Mouse (Mus musculus) stomach, postnatal 0 days (tissue): Measurements from ENCODE around the gene Galnt10. TPM values are rescaled to one million over a fixed set of nuclear protein-coding genes. Genes with fewer than 3 reads are reported as not detected.

ENCODE experiments used
- ATAC-seq: fragments of 200-750 bp; cut with Nextera tagmentation; 2 replicates; pipeline ENCODE4 v1.8.0; 2017; ENCODE audit not compliant: low FRiP score, low TSS enrichment
- DNase-seq: peaks from one replicate; pipeline ENCODE4 v3.0.0-alpha.2; 2016; ENCODE audit warnings: low spot score
- H3K27ac ChIP-seq: fragments of 300-500 bp; sonication (generic); replicated peaks from 2 replicates; pipeline ENCODE4 v1.5.1; 2014; ENCODE audit warnings: mild to moderate bottlenecking, control low read depth
- H3K27me3 ChIP-seq: fragments of 300-500 bp; sonication (generic); 2 replicates; pipeline ENCODE4 v1.6.1; 2014; ENCODE audit warnings: low read length; ENCODE audit not compliant: control insufficient read depth, insufficient read depth
- H3K36me3 ChIP-seq: fragments of 300-500 bp; sonication (generic); 2 replicates; pipeline ENCODE4 v1.6.1; 2014; ENCODE audit warnings: low read length, mixed read lengths; ENCODE audit not compliant: control insufficient read depth, insufficient read depth
- H3K4me1 ChIP-seq: fragments of 300-500 bp; sonication (generic); replicated peaks from 2 replicates; pipeline ENCODE4 v1.6.1; 2014; ENCODE audit warnings: antibody characterized with exemption; ENCODE audit not compliant: control insufficient read depth, insufficient read depth
- H3K4me2 ChIP-seq: fragments of 300-500 bp; sonication (generic); replicated peaks from 2 replicates; pipeline ENCODE4 v1.6.1; 2014; ENCODE audit warnings: low read depth, mild to moderate bottlenecking, control low read depth, moderate library complexity
- H3K4me3 ChIP-seq: fragments of 300-500 bp; sonication (generic); 2 replicates; pipeline ENCODE4 v1.5.1; 2014; ENCODE audit warnings: low read depth, low read length, control low read depth
- H3K9ac ChIP-seq: fragments of 300-500 bp; sonication (generic); 2 replicates; pipeline ENCODE4 v1.6.1; 2014; ENCODE audit warnings: mild to moderate bottlenecking, low read length, control low read depth, mixed read lengths
- H3K9me3 ChIP-seq: fragments of 300-500 bp; sonication (generic); 2 replicates; pipeline ENCODE4 v1.6.1; 2016; ENCODE audit warnings: low read length; ENCODE audit not compliant: control insufficient read depth
- CTCF ChIP-seq: IDR thresholded peaks from 2 replicates; pipeline ENCODE4 v1.5.1; 2016; ENCODE audit warnings: antibody characterized with exemption, low read depth, mild to moderate bottlenecking, moderate library complexity
- EP300 ChIP-seq: optimal IDR thresholded peaks from 2 replicates; pipeline ENCODE3; 2016; ENCODE audit warnings: antibody characterized with exemption
- WGBS: fragments of 180-500 bp; shearing (Covaris S2); extraction: QIAGEN DNeasy Blood & Tissue Kit; methylation state at CpG from one replicate; pipeline ENCODE4 v1.1.7; 2014; 5-methylcytosine and 5-hydroxymethylcytosine counted together
- polyA plus RNA-seq: library from polyadenylated mRNA; unstranded; fragments of >200 nt; fragmentation: Nextera tagmentation; extraction: Ambion mirVana; gene quantifications from 2 replicates; pipeline ENCODE4 v1.2.1, GENCODE M21; 2015

Gene Galnt10
- polyA plus RNA-seq, 1 experiment from 2014 or later = 8.8 TPM

GRCm38 (mm10) chr11:57653796-57654195 is 8.6 kb downstream of the Galnt10 start:
- no peaks in the 10 kb centered on the region for H3K27me3 ChIP-seq
- DNase-seq = no peak
- no peaks in the 10 kb centered on the region for H3K36me3 ChIP-seq
- no peaks in the 10 kb centered on the region for H3K9me3 ChIP-seq
- TF ChIP-seq CTCF (no peak), EP300 (no peak)
- H3K4me1 ChIP-seq = 0 out of 2 replicates have a peak, but pooled peaks cover 3% of the 10 kb centered on the region
- no peak; the same call in 1 of the 2 replicates for ATAC-seq
- no peak overlapping the region for H3K4me2 ChIP-seq
- WGBS = 86% methylated on average over 5 of the region's 5 CpGs
- no peak overlapping the region for H3K4me3 ChIP-seq
- H3K9ac ChIP-seq = no peak overlapping the region
- H3K27ac ChIP-seq = no peak overlapping the region

GRCm38 (mm10) chr11:57654386-57654785 is 9.1 kb downstream of the Galnt10 start:
- no peak overlapping the region for H3K27ac ChIP-seq
- no peak for DNase-seq
- H3K27me3 ChIP-seq = no peaks in the 10 kb centered on the region
- ATAC-seq = no peak
- H3K9me3 ChIP-seq = no peaks in the 10 kb centered on the region
- TF ChIP-seq EP300 = no peak
- no peak for TF ChIP-seq CTCF
- H3K4me1 ChIP-seq = 0 out of 2 replicates have a peak, but pooled peaks cover 3% of the 10 kb centered on the region
- H3K9ac ChIP-seq = no peak overlapping the region
- no peak overlapping the region for H3K4me3 ChIP-seq
- no peak overlapping the region for H3K4me2 ChIP-seq
- WGBS = 64% methylated on average over 4 of the region's 4 CpGs
- H3K36me3 ChIP-seq = no peaks in the 10 kb centered on the region

GRCm38 (mm10) chr11:57654977-57655397 is 9.7 kb downstream of the Galnt10 start:
- Histone ChIP-seq H3K9me3 (no peaks in the 10 kb centered on the region), H3K27me3 (no peaks in the 10 kb centered on the region), H3K4me1 (0 out of 2 replicates have a peak, but pooled peaks cover 3% of the 10 kb centered on the region), H3K27ac (no peak overlapping the region), H3K4me3 (no peak overlapping the region), H3K4me2 (no peak overlapping the region), H3K36me3 (no peaks in the 10 kb centered on the region), H3K9ac (no peak overlapping the region)
- TF ChIP-seq CTCF (no peak), EP300 (no peak)
- ATAC-seq = no peak
- DNase-seq = peak; percentile 33
- 48% methylated on average over 5 of the region's 5 CpGs for WGBS

GRCm38 (mm10) chr11:57655669-57656325 is 10.6 kb downstream of the Galnt10 start:
- Histone ChIP-seq H3K9ac (no peak overlapping the region), H3K4me2 (no peak overlapping the region), H3K27me3 (no peaks in the 10 kb centered on the region), H3K4me3 (no peak overlapping the region), H3K36me3 (no peaks in the 10 kb centered on the region), H3K4me1 (0 out of 2 replicates have a peak, but pooled peaks cover 3% of the 10 kb centered on the region), H3K9me3 (no peaks in the 10 kb centered on the region), H3K27ac (no peak overlapping the region)
- DNase-seq (no peak), ATAC-seq (no peak)
- 57% methylated on average over 10 of the region's 10 CpGs for WGBS
- TF ChIP-seq CTCF = no peak
- TF ChIP-seq EP300 = no peak

GRCm38 (mm10) chr11:57656602-57657275 is 11.5 kb downstream of the Galnt10 start:
- Histone ChIP-seq H3K4me1 (0 out of 2 replicates have a peak, but pooled peaks cover 3% of the 10 kb centered on the region), H3K4me2 (no peak overlapping the region), H3K9me3 (no peaks in the 10 kb centered on the region), H3K27me3 (no peaks in the 10 kb centered on the region), H3K4me3 (no peak overlapping the region), H3K36me3 (no peaks in the 10 kb centered on the region), H3K27ac (no peak overlapping the region), H3K9ac (no peak overlapping the region)
- ATAC-seq (no peak), DNase-seq (no peak)
- 73% methylated on average over 8 of the region's 8 CpGs for WGBS
- TF ChIP-seq CTCF = no peak
- TF ChIP-seq EP300 = no peak
